ENCODE assay signal across 8 mouse cellular contexts in genomic region chr13:40917161-40918091, GRCm38 (mm10). TPM values are rescaled to one million over a fixed set of nuclear protein-coding genes. Genes with fewer than 3 reads are reported as not detected.
A peak's percentile ranks its signal among the peaks of the same experiment; 100 is the strongest.
DNase-seq lines count a peak whose midpoint lies in the region; ATAC-seq lines count a peak whose summit lies in the region.

No protein-coding gene starts in this region.

- H3K4me3 ChIP-seq in forebrain, embryonic 10.5 days, result peak overlapping the region; percentile 61
- peak overlapping the region; percentile 54 to 63 for H3K4me3 ChIP-seq in heart, embryonic 14.5 days (ENCODE audit: control insufficient read depth in 1 of 2, insufficient read depth in 1 of 2, low read depth in 1 of 2, low read length in 2 of 2)
- H3K4me3 ChIP-seq in neural tube, embryonic 13.5 days, result peak overlapping the region; percentile 47

- H3K27me3 ChIP-seq in forebrain, embryonic 10.5 days (ENCODE audit: poor library complexity, severe bottlenecking), result peaks cover 69% of the 10 kb centered on the region
- H3K27me3 ChIP-seq in heart, embryonic 14.5 days (ENCODE audit: control insufficient read depth, insufficient read depth, low read length), result no peaks in the 10 kb centered on the region
- H3K27me3 ChIP-seq in neural tube, embryonic 13.5 days, result peaks cover 5% of the 10 kb centered on the region; the same call in 1 of the 2 replicates

- peak overlapping the region; percentile 74 for H3K9ac ChIP-seq in heart, embryonic 14.5 days (ENCODE audit: low read length)
- H3K9ac ChIP-seq in neural tube, embryonic 13.5 days, result peak overlapping the region; percentile 63

- WGBS in forebrain, embryonic 10.5 days, result under 1% methylated on average over 38 of the region's 38 CpGs
- under 1% methylated on average over 38 of the region's 38 CpGs for WGBS in heart, embryonic 14.5 days
- WGBS in neural tube, embryonic 13.5 days, result under 1% methylated on average over 38 of the region's 38 CpGs

- DNase-seq in CD4-positive helper T cell, adult 2 months (ENCODE audit: low read depth, low spot score), result peak; percentile 35
- peak; percentile 68 for DNase-seq in adipocyte (ENCODE audit: low spot score)
- DNase-seq in forebrain, embryonic 10.5 days (ENCODE audit: extremely low spot score, low spot score), result peak; percentile 77
- DNase-seq in kidney, postnatal 10 days, result peak; percentile 81
- peak; percentile 83 to 86 for DNase-seq in lung, adult 18-20 months
- DNase-seq in urinary bladder, postnatal 14 days (ENCODE audit: low spot score), result peak; percentile 67

- H3K4me1 ChIP-seq in forebrain, embryonic 10.5 days, result peaks cover 36% of the 10 kb centered on the region
- peaks cover 14 to 26% of the 10 kb centered on the region in 2 experiments; a peak in 3 of 4 replicates for H3K4me1 ChIP-seq in heart, embryonic 14.5 days (ENCODE audit: control insufficient read depth in 2 of 2, insufficient read depth in 2 of 2, low read length in 2 of 2)
- H3K4me1 ChIP-seq in neural tube, embryonic 13.5 days (replicated peaks), result peaks cover 40% of the 10 kb centered on the region

- peak overlapping the region; percentile 99 for H3K4me2 ChIP-seq in heart, embryonic 14.5 days (ENCODE audit: low read length)
- H3K4me2 ChIP-seq in neural tube, embryonic 13.5 days, result peak overlapping the region; percentile 76

- H3K9me3 ChIP-seq in forebrain, embryonic 10.5 days, result no peaks in the 10 kb centered on the region
- H3K9me3 ChIP-seq in heart, embryonic 14.5 days (ENCODE audit: control insufficient read depth, low read length), result no peaks in the 10 kb centered on the region
- no peaks in the 10 kb centered on the region for H3K9me3 ChIP-seq in neural tube, embryonic 13.5 days

- 0 out of 2 replicates have a peak, but pooled peaks have one; percentile 40 for ATAC-seq in heart, embryonic 14.5 days (ENCODE audit: insufficient number of reproducible peaks, insufficient read depth, low FRiP score, low read depth)
- peak; percentile 73 for ATAC-seq in neural tube, embryonic 13.5 days (ENCODE audit: low read depth)

- no peaks in the 10 kb centered on the region for H3K36me3 ChIP-seq in forebrain, embryonic 10.5 days (replicated peaks)
- H3K36me3 ChIP-seq in heart, embryonic 14.5 days (ENCODE audit: control insufficient read depth, insufficient read depth, low read length), result no peaks in the 10 kb centered on the region
- no peaks in the 10 kb centered on the region for H3K36me3 ChIP-seq in neural tube, embryonic 13.5 days

- peak overlapping the region; percentile 76 for H3K27ac ChIP-seq in forebrain, embryonic 10.5 days
- no peak overlapping the region for H3K27ac ChIP-seq in heart, embryonic 14.5 days (replicated peaks in 1 of 2; ENCODE audit: control insufficient read depth in 1 of 2, insufficient read depth in 1 of 2, low read depth in 2 of 2, low read length in 2 of 2)
- no peak overlapping the region for H3K27ac ChIP-seq in neural tube, embryonic 13.5 days (replicated peaks)

RNA-seq across cellular contexts. Expression of gene Gcnt2, which starts 57.9 kb away (rescaled TPM):
- polyA plus RNA-seq in forebrain, embryonic 10.5 days (2016; fragmentation: Nextera tagmentation; extraction: Ambion mirVana), result 2.2 and 3.0 TPM in 2 replicates
- polyA plus RNA-seq in heart, embryonic 14.5 days (2014; fragmentation: Nextera tagmentation; extraction: Ambion mirVana), result 4.6 and 4.8 TPM in 2 replicates
- polyA plus RNA-seq in neural tube, embryonic 13.5 days (2015; fragmentation: Nextera tagmentation; extraction: Ambion mirVana), result 3.9 and 4.6 TPM in 2 replicates
